Mouse (Mus musculus) heart, adult 2 months (tissue): Measurements from ENCODE around the gene Gm44511.

Experiments
- CTCF ChIP-seq: fragments of 200-600 bp; IDR thresholded peaks from 2 replicates; pipeline ENCODE4 v1.8.1; 2022; ENCODE audit warnings: antibody characterized with exemption, mild to moderate bottlenecking, moderate library complexity
- POLR2A ChIP-seq: fragments of 200-500 bp; IDR thresholded peaks from 2 replicates; pipeline ENCODE4 v1.6.1; 2011; ENCODE audit warnings: mild to moderate bottlenecking, low read depth, low read length, control low read depth; ENCODE audit not compliant: insufficient read depth

GRCm38 (mm10) chr6:128843479-128843992, 17.4 kb upstream of the Gm44511 start:
- TF ChIP-seq CTCF (no peak), POLR2A (peak; percentile 62; the same call in 1 of the 2 replicates)
